Mouse (Mus musculus) MEL (cell line): ENCODE data around the gene Nthl1.

Experiments used
- CTCF ChIP-seq, 3 experiments: IDR thresholded peaks in 2 of 3; conservative IDR thresholded peaks in 1 of 3; 2 replicates each; pipeline ENCODE4 v1.5.1; 2011 to 2012; ENCODE audit warnings: low read length in 3 of 3, low read depth in 2 of 3, mild to moderate bottlenecking in 2 of 3, improper control_type of control experiment in 1 of 3, inconsistent platforms in 1 of 3, mixed read lengths in 1 of 3, moderate library complexity in 1 of 3; ENCODE audit not compliant: control insufficient read depth in 1 of 3, insufficient read depth in 1 of 3, poor library complexity in 1 of 3, severe bottlenecking in 1 of 3
- E2F4 ChIP-seq: IDR thresholded peaks from 2 replicates; pipeline ENCODE4 v1.6.1; 2011; ENCODE audit warnings: low read depth, low read length, improper control_type of control experiment, borderline replicate concordance
- EP300 ChIP-seq, 2 experiments: IDR thresholded peaks; 2 replicates each; pipeline ENCODE4 v1.6.1; 2011; ENCODE audit warnings: improper control_type of control experiment in 2 of 2, low read length in 2 of 2, low read depth in 1 of 2, mild to moderate bottlenecking in 1 of 2
- MAFK ChIP-seq: IDR thresholded peaks from 2 replicates; pipeline ENCODE4 v1.6.1; 2011; ENCODE audit warnings: low read depth, mild to moderate bottlenecking, low read length, improper control_type of control experiment, borderline replicate concordance
- MAX ChIP-seq: IDR thresholded peaks from 2 replicates; pipeline ENCODE4 v1.6.1; 2011; ENCODE audit warnings: low read length, improper control_type of control experiment
- NRF1 ChIP-seq: IDR thresholded peaks from 2 replicates; pipeline ENCODE4 v1.6.1; 2014; ENCODE audit warnings: low read depth, mild to moderate bottlenecking, inconsistent platforms, low read length, improper control_type of control experiment, moderate library complexity; ENCODE audit not compliant: poor library complexity, insufficient read depth, severe bottlenecking
- POLR2A ChIP-seq, 2 experiments: IDR thresholded peaks; 2 replicates each; pipeline ENCODE4 v1.6.1; 2011 to 2012; ENCODE audit warnings: low read length in 2 of 2, mild to moderate bottlenecking in 2 of 2, control low read depth in 1 of 2, improper control_type of control experiment in 1 of 2, low read depth in 1 of 2, moderate library complexity in 1 of 2; ENCODE audit not compliant: control insufficient read depth in 1 of 2, insufficient read depth in 1 of 2, poor library complexity in 1 of 2
- RCOR1 ChIP-seq: IDR thresholded peaks from 2 replicates; pipeline ENCODE4 v1.6.1; 2012; ENCODE audit warnings: low read depth, mild to moderate bottlenecking, inconsistent platforms, low read length, improper control_type of control experiment
- SMC3 ChIP-seq: IDR thresholded peaks from 2 replicates; pipeline ENCODE4 v1.6.1; 2011; ENCODE audit warnings: low read depth, low read length, improper control_type of control experiment
- USF1 ChIP-seq: IDR thresholded peaks from 2 replicates; pipeline ENCODE4 v1.6.1; 2014; ENCODE audit warnings: low read depth, mild to moderate bottlenecking, inconsistent platforms, low read length, improper control_type of control experiment, moderate library complexity
- ZKSCAN1 ChIP-seq: IDR thresholded peaks from 2 replicates; pipeline ENCODE4 v1.6.1; 2012; ENCODE audit warnings: low read depth, mild to moderate bottlenecking, inconsistent platforms, low read length, improper control_type of control experiment, moderate library complexity
- ZNF384 ChIP-seq: IDR thresholded peaks from 2 replicates; pipeline ENCODE4 v1.6.1; 2012; ENCODE audit warnings: low read depth, mild to moderate bottlenecking, inconsistent platforms, low read length, improper control_type of control experiment

DNA sequence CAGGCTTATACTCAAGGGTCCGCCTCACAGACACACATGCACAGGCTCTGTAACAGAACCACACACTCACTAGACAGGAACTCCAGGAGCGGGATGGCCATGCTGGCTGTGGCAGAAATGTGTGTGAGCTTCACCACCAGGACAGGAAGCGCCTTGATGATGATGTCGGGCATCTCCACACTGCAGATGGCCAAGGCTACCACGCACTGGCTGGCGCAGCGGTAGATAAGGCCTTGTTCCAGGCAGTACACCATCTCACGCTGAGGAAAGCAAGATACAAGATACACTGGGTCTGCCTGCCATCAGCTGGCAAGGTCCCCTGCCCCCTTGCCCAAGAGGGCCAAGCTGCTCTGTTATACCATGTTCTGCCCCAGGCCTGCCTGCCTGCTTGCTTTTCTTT, 23.6 kb upstream of the Nthl1 start:
- TF ChIP-seq POLR2A (IDR thresholded peaks at IDR 0.05; ENCODE audit: control insufficient read depth in 1 of 2, insufficient read depth in 1 of 2, low read depth in 1 of 2, low read length in 2 of 2, poor library complexity in 1 of 2) = no peak
- TF ChIP-seq NRF1 = no peak
- no peak for TF ChIP-seq MAX
- TF ChIP-seq EP300 (IDR thresholded peaks at IDR 0.05; ENCODE audit: low read depth in 1 of 2, low read length in 2 of 2) = no peak
- no peak for TF ChIP-seq MAFK
- no peak for TF ChIP-seq CTCF (IDR thresholded peaks at IDR 0.05 in 2 of 3, conservative IDR thresholded peaks at IDR 0.05 in 1 of 3; ENCODE audit: control insufficient read depth in 1 of 3, insufficient read depth in 1 of 3, low read depth in 2 of 3, low read length in 3 of 3, poor library complexity in 1 of 3, severe bottlenecking in 1 of 3)
- TF ChIP-seq E2F4 = no peak
- no peak for TF ChIP-seq RCOR1
- no peak for TF ChIP-seq ZNF384
- TF ChIP-seq USF1 = no peak
- TF ChIP-seq ZKSCAN1 = no peak
- no peak for TF ChIP-seq SMC3
